Mouse (Mus musculus): Measurements from ENCODE around the gene Slc9a9.

Slc9a9 gene

DNA sequence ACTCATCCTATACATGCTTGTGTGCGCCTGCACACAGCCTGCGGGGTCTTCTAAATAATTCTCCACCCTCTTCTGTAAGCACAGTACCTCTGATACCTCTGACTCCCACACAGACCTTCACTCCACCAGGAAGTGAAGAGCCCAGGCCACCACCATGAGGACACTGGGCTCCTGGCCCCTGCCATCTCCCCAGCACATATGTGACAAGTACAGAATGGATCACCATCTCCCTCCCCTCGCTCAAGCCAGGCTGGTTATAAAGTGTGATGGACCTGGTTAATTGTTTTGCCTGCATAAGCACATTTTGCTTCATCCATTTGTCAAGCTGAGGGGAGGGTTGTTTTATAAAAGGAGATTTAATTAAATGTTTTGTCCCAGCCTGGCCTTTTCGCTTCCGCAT is 408.2 kb downstream of the Slc9a9 start:
- no peak for DNase-seq (ENCODE audit: low read depth, low spot score)

DNA sequence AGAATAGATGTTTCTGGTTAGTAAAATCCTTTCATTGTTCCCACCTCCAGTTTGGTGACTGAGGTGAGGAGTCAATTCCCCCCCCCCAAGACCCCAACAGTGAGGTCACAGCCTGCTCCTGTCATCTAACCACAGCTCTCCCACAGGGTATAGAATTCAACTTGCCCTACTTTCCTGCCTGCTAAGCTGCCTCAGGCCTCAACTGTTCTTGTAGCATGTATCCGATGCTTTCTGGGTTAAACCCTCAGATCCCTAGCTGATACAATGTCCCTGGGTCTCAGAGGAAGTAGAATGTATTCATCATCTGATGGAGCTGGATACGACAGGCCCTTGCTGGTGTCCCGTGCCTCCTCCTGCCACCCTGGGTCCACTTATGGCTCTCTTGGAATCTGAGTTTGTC is 408.9 kb downstream of the Slc9a9 start:
- DNase-seq (ENCODE audit: low read depth, low spot score), result no peak

DNA sequence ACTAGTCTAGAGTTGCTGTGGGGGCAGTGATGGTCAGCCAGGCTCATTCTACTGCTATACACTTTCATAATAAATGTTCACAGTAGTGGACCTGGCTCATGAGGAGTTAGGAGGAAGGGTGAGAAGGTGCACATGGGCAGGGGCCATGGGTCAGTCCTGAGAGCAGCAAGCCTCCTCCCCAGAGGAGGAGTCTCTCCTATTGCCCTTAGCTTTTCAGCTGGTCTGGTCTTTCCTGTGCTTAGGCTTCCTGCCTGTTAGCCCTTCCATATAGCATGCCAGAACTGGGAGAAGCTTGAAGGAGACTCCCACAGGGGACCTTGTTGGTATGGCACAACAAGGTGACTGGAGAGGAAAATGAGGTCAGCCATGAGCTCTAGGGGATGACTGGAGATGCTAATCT is 410.2 kb downstream of the Slc9a9 start:
- DNase-seq (ENCODE audit: low read depth, low spot score), result no peak

DNA sequence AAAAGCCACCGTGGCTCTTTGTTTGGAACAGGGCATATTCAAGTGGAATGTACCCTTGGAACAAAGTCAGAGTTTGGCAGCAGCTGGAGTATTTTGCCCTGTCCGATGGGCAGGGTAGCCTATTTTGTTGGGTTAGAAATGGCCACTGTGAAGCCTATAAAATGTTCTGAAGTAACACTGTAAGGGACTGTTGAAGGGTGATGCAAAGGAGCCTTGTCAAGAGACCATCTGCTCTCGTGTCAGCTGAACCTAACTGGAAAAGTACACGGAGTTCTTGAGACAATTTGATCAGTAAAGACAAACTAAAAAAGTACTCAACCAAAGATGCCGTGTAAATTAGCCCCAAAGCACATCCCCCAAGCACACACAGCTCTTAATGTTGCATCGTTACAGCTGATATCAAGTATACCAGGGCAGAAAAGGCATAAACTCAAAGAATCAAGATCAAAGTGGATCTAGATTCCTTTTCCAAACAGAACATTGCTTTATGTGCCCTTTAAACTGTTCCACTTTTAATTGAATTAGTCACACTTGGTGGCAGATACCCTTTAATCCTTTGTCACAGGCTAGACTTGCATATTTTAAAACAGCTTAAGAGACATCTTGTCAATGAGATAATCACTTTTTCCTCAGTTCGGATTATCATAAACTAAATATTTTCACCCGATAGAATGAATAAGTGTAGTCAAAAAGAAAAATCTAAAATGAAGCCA is 416.6 kb downstream of the Slc9a9 start:
- DNase-seq (ENCODE audit: low read depth, low spot score), result no peak

DNA sequence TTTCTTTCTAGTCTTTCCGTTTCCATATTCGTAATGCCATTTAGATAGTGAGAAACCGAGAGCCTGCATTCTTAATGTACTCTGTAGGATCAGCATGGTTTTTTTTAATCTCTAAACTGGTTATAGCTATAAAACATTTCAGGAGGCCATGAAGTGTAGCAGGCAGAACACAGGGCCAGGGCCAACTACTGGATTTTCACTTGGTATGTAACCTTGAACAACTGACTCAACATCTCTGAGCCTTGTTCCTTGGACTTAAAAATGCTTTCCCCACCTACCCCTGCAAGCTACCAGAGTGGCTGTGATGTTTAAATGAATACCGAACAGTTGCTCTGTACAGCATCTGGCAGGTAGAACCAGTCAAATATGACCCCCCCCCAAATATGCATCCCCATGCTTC is 418.5 kb downstream of the Slc9a9 start:
- DNase-seq (ENCODE audit: low read depth, low spot score), result no peak

DNA sequence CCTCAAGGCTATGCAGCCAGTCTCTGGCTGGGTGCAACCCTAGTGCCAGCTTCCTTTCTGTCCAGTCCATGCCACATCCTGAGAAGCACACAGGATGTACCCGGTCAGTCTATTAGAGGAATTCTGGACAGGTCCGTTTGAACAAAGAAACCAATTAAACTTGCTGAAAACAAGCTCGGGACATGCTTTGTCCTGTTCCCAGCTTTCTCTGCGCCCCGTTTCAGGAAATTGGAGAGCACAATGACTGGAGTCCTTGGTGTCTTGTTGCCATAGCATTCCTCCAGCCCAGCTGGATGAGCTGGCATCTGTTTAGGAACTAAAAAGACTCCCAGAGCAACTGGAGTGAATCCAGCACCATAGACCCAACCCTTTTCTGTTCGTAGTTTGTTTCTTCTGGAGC is 419.3 kb downstream of the Slc9a9 start:
- DNase-seq (ENCODE audit: low read depth, low spot score), result no peak

DNA sequence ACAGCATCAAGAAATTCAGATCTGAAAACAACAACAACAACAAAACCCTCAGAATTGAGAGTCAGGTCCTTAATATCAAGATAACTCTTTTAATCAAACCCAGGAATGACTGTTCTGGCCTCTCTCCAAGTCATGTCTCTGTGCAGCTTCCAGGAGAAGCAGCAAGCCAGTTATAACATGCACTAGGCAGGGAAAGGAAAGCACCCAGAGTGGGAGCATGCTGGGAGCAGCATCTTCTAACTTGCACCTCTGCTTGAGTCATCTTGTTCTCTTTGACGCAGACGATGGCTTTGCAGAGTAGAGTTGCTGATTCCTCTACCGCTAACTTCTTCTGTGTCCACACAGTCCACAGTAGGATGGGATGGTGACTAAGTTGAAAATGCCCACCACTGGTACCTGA is 426.8 kb downstream of the Slc9a9 start:
- DNase-seq (ENCODE audit: low read depth, low spot score), result no peak

DNA sequence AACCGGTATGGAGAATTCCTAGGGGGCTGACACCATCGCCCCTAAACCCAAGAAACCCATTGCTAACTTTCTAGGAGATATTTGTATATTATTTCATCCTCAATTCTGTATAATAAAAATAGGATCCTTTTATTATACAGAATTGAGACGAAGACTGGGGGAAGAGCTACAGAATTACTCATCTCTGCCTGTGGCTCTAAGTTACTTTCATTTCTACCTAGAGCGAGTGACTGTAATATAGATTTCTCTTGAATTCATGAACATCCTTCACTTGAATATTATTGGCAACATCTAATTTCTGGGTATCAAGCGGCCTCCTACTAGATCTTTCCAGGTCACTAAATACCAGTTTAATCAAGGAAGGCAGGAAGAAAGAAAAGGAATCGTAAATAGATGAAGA is 436.1 kb downstream of the Slc9a9 start:
- DNase-seq (ENCODE audit: low read depth, low spot score), result no peak

DNA sequence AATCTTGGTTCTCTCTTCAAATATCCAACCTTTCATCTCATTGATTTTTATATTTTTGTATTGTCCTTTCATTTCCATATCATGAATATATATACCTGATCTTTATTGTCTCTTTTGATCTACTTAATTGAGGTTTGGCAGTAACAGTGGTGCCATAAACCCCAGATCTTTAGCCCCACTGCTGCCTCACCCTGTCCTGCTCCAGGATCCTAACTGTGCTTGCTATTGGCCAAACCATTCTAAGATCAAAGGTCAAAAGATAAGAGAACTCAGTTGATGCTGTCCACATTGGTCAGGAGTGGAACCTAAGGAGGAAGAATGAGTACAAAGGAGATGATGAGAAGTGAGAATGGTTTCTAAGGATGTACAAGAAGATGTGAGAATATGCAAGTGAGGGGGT is 440.1 kb downstream of the Slc9a9 start:
- no peak for DNase-seq (ENCODE audit: low read depth, low spot score)

DNA sequence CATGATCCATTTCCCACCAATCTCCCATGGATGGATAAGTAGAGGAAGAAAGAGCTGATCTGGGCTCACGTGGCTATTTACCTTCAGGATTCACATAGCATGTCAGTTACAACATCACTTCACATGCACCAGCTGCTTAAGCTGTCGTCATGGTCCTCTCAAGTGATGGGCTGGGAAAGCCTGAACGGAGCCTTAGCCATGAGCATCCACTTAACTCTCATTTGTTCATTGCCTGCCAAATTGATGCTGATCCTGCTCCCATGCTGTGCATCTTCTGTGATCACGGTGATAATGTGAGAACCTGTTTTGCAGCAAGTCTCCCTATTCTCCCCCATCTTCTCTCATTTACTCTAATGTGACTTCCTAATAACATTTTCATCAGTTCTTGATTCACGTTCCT is 441.1 kb downstream of the Slc9a9 start:
- no peak for DNase-seq (ENCODE audit: low read depth, low spot score)

DNA sequence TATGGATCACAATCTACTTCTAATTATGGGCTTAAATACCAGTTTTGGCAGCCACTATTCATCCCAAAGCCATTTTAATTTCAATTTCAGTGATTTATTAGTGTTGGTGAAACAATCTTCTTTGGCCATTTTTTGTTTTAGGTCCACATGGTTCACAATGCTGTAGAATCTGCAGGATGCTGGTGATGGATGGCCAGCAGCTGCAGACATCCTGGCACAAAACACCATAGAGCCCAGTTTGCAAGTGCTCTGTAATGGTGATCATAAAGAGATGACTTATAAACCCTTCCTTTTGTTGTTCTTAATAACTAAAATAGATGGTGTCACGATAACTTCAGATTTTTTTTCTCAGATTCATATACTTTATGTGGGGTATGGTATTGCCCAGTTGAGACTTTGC is 442.0 kb downstream of the Slc9a9 start:
- DNase-seq (ENCODE audit: low read depth, low spot score), result no peak

DNA sequence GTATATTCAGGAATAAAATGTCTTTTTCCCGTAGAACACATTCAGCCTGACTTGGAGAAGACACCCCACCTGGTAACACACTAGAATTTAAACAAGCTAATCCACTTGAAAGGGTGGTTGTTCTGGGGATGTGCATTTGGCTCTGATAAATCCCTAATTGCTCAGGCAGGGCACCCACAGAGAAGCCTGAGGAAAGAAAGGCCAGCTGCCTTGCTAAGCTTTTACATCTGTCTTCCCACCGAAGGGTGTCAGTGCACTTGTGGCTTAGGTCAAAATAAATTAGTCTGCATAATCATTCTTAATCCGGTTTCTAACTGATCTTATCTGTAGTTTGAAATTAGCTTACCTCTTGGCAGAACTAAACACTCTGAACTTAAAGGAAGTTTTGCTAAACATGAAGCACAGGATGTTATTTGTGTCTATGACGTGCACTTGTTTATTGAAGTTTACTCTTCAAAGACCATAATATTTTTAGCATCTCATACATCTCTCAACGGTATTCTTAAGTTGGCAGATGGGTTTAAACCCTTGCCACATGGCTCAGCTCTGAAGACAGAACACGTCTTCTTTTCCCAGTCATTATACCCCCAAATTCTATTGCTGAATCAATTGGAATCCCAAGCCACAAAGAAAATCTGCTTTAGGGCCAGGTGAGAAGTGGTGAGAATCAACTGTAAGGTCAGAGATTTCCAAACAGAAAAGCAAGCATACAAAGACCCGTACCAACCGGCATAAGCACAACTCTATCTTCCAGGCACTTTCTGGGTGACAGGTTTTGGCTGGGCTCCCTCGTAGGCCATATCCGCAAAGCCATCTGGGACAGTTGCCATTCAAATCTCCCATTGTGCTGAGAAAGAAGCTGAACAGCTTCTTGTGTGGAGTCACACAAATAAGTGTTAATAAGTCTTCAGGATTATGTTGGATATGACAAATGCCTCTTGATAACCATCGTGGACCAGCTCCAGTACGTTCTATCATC is 443.7 kb downstream of the Slc9a9 start:
- DNase-seq (ENCODE audit: low read depth, low spot score), result no peak

DNA sequence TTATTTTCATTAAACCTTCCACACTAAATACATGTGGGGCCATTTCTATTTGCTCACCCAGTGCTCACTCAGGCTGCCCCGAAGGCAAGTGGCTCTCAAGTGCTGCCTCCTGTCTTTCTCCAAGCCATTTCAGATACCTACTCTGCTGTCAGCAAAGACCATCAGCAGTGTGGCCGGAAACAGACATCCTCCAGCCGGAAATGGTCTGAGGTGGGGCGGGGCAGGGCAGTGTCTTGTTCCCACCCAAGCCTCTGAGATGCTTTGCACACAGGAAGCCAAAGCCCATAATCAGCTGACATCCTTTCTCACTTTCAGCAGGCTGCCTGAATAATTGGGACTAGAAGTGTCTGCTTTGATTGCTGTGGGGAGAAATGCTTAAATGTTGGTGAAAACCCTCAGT is 450.4 kb downstream of the Slc9a9 start:
- DNase-seq (ENCODE audit: low read depth, low spot score), result no peak

DNA sequence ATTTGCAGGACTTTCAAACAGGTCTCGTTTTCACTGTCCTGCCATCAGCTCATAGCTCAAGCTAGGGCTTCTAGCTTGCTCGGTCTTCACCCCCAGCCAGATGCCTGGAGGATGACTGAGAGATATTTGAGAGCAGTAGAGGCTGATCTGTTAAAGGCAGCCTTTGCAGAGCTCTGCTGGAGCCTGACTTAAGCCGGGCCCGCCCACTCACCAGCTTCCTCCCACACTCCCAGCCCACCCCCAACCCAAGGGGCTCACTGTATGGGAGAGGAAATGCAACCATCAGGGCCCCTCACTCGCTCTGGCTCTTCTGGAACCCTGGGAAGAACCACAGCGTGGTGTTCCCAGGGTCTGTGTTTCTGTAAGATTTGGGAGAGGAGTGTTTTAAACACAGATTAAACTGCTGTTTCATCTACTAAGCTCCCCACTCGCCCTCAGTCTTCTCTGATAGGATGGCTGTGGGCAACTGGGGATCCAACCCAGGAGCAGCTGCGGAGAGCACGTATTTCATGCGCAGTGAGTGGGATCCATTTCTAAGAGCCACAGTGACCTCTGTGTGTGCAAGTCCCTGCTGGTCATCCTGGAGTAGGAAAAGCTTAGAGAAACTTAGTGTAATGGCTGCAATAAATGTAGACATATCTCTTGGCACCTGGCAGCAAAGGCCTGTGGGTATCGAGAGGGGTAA is 451.6 kb downstream of the Slc9a9 start:
- DNase-seq (ENCODE audit: low read depth, low spot score), result peak; percentile 23

DNA sequence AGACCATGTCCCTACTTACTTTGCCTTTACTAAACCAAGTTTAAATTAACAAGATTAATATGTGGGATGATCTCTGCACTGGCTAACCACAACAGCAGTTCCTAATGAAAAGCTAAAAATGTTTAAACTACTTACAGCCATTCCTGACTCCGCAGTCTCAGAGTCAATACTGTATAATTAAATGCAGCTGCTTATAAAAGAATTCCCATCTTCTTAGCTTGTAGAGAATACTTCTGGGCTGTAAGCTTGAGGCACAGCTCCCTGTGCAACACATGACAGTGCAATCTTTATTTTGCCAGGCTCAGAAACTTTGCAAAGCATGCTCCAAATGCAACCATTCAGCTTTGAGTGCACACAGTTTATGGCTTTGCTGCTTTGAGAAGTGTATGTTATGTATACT is 456.0 kb downstream of the Slc9a9 start:
- DNase-seq (ENCODE audit: low read depth, low spot score), result no peak

DNA sequence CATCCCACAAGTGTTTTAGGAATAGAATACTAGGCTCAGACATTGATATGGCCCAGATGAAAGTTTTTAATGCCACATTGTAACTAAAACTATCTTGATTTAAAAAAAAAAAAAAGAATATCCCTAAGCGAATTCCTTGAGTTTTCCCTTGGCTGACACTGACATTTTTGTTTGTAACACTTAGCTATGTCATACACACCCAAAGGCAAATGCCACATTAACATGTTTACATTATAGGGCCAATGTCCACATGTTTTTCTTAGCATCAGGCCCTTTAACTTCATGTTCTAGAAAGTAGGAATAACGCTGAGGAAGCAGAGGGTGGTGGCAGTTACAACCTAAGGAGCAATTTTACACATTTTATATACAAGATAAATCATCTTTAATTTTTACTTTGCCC is 458.1 kb downstream of the Slc9a9 start:
- no peak for DNase-seq (ENCODE audit: low read depth, low spot score)

DNA sequence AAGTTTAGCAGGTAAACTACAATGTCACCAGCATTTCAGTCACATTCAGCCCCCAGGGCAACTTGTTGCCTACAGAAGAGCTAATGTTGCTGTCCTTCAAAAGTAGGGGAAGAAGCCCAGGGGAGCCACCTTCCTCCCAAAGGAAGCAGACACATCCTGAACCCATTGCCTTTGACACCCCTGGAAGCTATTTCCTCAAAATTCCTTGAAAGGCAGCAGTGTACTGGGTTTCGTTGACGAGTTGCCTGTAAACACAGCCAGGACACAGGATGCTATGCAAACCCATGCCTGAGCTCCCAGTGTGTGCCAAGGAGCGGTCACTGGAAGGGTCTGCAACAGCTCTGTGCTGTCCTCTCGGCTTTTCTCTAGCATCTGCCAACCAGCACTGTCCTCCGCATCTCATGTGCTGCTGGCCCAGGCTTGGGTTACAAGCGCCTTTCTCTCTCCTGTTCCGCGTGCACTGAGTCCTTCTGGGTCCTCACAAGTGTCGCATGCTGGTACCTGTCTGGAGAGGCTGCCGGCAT is 479.6 kb downstream of the Slc9a9 start:
- DNase-seq (ENCODE audit: low read depth, low spot score), result no peak

DNA sequence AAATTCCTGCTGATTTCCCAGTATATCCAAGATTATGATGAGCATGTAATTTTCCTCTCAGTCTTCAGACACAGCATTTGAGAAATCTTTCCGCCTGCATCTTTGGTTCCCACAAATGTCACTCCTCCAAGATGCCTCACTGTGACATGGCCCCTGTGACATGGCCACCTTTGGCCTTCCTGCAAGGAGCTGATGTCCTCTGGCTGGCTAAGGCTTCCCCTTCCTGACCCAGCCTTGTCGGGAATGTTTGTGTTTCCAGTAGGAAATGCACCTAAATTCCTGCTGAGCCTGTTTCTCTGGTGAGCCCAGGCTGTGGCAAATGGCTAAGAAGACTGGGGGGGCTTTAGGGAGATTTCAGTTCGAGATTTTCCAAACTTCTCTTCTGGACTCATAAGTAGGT is 480.4 kb downstream of the Slc9a9 start:
- no peak for DNase-seq (ENCODE audit: low read depth, low spot score)

DNA sequence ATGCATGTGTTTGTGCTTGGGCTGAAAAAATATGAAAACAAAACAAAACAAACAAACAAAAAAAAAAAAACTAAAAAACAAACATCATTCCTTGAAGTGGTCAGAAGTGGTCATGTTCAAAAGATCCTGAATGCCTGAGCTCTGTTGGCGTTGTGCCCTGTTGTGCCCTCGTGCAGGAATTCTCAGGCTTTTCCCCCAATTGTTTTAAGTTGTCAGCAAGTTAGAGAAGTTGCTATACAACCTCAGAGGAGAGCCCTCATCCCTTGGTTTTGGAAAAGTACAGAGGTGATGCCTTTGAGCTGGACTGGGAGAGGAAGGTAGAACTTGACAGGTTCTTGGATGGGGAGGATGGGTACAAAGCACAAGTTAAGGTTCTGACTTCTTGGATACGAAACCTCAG is 480.9 kb downstream of the Slc9a9 start:
- no peak for DNase-seq (ENCODE audit: low read depth, low spot score)

DNA sequence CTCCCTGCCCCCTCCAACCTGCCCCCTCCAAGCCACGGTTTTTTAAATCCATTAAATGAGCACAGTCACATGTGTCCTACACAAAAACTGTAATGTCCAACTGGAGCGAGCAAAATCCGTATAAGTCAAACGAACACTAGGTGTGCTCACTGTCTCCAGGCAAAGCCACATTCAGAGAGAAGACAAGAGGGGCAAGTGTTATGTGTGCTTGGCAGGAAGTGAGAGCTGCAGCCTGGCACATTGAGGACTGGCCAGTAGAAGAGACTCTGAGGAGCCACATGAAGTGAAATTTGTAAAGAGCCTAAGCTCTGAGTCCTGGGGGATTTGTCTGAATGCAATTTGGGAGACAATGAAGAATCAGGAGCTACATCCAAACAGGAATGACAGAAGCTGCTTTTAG is 481.3 kb downstream of the Slc9a9 start:
- DNase-seq (ENCODE audit: low read depth, low spot score), result no peak

DNA sequence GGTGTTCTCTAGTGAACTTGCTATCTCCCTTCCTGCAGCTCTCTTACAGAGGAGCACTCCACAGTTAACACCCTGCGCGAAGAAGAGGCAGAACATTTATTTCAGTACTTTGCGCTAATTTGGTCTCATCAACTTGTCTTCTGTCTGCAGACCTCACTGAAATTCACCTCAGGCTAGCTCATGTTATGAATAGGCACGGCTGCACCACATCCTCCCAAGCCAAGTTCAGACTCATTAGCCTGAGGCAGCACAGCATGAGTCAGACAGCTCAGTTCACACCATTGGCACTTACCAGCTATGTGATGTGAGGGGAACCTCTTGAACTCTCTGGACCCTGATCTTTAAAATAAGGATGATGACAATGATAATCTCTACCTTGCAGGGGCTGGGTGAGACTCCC is 482.0 kb downstream of the Slc9a9 start:
- DNase-seq (ENCODE audit: low read depth, low spot score), result no peak

DNA sequence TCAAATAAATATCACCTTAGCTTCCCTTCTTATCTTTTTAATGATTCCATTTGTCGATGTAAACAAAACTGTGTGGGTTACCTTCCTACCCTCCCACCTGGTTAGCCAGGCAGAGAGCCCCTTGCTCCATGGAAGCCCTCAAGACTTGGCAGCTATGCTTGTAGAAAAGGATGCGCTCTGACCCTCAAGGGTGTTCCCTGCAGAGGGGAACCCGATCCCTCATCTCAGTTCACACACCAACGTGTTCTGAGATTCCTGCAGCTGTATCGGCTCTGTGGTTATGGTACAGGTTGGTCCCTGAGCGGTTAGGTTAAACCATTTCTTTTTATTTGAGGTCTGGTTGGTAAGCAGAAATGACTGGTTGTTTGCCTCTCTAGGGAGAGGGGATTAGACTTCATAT is 484.3 kb downstream of the Slc9a9 start:
- DNase-seq (ENCODE audit: low read depth, low spot score), result no peak
